Mouse (Mus musculus) urinary bladder, adult 18-20 months (tissue): ENCODE data around the gene Ifnar1.

Experiments
- DNase-seq, 2 experiments: peaks; one replicate each; pipeline ENCODE4 v3.0.0; 2022; ENCODE audit warnings: low spot score in 2 of 2, mixed read lengths in 2 of 2

Gene Ifnar1

DNA sequence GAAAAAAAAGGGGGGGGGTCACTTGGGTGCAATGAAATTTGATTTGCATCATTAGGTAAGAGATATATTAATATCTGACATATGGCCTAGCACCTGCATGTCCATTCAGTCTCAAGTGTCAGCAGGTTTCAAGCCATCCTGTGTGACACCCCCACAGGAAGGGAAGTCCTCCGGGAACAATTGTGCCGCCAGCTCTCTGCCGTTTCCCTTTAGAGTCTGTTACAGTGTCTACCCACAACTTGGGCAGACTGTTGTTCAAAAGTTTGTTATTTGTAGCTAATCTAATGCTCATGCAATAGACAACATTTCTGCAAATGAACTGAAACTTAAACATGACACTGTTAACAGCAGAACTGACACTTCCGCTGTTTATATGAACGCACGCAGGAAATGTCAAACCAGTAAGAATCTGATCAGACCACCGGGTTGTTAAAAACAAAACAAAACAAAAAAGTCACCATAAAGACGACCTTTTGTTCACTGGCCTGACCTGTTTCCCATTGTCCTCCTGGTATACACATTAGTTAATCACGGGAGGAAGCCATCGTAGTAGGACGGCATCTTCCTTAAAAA is 23.9 kb upstream of the Ifnar1 start:
- no peak for DNase-seq

DNA sequence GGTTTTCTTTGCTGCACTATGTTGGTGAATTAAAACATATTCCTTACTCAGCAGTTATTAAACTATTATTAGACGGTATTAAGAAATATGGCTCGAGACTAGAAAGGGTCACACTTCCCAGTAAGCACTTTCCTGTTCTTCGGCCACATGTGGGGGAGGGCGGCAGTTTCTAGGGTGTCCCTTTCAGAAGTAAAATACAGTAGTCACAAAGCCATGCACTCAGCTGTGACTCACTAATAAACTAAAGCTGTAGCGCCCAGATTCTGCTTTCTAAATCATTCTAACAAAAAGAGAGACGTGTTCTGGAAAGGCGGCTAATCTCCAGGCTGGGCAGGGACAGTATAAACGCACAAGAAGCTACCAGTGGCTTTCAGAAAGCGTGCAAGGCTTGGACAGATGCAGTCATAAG is 23.3 kb upstream of the Ifnar1 start:
- DNase-seq: no peak

DNA sequence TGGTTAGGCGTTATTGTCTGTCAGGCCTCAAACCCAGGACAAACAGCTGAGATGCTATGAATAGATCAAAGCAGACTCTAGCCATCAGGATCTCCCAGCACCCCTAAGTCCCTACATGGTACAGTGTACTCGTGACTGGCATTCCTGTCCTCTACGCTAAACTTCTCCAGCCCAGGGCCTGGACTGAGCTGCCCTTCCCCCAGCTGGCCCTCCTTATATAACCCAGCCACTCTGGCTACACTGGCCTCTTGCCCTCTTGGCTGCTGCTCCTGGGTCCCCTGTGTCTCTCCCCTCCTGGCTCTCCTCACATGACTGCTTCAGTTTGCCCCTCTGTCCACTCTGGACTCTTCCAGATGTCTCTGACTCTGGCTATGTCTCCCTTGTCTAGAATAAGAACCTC is 22.4 kb upstream of the Ifnar1 start:
- no peak for DNase-seq

DNA sequence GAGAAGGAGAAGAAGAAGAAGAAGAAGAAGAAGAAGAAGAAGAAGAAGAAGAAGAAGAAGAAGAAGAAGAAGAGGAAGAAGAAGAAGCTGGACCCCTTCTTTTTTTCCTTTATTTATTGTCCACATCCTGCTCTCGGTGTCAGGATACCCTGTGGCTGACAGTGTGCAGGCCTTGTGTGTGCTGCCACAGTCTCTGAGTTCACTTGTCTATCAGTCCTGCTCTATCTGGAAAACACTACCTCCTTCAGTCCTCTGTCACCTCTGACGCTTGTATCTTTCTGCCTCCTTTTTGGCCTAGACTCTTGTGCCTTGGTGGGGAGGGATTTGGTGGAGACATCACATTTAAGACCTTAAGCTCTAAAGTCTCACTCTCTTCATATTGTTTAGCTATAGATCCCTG is 21.6 kb upstream of the Ifnar1 start:
- no peak for DNase-seq

DNA sequence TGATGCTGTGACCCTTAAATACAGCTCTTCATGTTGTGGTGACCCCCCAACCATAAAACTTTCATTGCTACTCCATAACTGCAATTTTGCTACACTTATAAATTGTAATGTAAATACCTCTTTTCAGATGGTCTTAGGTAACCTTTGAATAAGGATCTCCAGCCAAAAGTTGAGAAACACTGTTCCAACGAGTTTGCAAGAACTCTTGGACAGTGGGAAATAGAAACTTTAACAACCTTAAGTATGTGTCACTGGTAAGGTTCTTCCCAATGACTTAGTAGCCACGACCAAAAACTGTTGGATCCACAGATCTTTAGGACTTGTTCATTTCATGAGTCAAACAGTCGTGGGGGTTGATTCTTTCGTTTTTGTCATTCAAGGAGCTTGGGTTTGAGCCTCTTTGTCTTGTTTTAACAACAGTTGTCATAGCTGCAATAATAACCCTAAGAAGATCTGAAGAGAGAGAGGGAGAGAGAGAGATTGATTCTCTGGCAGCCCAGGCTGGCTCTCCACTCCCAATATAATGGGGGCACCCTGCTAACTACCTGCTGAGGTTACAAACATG is 21.1 kb upstream of the Ifnar1 start:
- DNase-seq: no peak

DNA sequence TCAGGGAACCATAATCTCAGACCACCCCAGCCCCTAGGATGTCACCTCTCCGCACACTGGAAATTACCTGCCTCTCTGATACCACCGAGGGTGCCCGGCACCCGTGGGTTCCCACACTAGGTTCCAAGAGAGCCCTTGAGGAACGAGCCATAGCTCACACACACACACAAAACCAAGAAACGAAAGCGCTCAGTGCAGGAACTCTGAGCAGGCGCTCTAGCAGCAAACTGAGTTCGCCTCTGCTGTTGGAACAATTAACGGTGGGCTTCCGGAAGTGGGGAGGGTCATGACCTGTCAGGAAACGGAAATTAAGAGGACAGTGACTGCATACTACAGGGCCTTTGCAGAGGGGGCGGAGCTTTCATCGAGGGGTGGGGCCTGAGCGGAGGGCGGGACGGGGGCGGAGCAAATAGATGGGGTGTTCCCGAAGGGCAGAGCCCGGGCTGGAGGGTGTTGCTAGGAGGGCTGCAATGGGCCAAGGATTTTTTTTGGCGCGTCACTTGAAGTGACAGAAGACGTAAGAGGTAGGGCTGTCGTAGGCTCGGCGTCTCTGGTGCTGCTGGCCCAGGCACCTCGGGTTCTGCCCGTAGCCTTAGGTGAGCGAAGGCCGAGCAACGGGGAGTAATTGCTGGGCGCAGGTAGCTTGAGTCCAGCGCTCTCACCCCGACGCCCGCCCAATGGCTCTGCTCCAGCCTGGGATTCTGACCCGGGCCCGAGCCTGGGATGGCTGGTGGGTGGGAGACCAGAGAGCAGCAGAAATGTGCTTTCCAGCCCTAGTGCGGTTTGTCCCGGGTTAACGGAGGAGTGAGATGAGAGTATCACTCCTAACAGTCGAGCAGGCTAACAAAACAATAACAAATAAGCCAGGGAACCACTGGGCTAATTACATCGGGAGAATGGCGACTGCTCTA is 20.2 kb upstream of the Ifnar1 start:
- peak; percentile 62 to 78 for DNase-seq

DNA sequence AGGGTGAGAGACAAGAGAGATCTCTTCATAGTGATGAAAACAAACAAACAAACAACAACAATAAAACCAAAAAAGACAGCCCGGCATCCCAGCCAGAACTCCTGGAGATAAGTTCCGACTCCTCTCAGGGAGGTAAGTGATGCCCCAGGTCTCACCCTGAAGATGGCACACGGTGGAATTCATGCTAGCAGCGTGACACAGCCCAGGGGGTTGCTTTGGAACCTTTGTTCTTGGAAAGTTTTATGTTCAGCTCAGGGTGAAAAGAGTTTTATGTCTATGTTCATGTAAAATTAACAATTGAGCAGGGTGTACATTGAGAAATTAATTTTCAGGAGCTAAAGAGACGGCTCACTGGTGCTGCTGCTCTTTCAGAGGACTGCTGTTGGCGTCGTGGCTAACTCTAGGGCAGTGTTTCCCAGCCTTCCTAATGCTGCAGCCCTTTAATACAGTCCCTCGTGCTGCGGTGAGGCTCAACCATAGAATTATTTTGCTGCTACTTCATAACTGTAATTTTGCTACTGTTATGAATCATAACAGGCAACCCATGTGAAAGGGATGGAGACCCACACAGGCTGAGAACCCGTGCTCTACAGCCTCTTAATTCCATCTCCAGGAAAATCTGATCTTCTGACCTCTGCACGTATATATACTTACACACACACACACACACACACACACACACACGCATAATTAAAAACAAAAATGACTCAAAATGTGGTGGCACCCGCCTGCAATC is 19.4 kb upstream of the Ifnar1 start:
- DNase-seq: no peak

DNA sequence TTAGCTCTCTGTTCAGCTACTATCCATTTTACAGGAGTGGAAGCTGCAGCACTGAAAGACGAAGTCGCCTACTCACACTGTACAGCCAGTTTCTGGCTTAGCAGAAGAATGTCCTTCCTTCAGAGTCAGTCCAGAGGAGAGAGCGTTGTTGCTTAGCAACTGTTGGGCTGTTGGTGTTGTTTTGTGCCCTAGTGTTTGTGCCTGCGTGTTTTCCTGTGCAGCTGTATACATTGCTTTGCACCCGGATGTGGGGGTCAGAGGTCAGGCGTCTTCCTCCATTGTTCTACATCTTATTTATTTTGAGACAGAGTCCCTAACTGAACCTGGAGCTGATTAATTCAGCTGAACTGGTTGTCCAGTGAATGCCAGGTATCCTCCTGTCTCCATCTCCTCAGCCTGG is 18.5 kb upstream of the Ifnar1 start:
- no peak for DNase-seq

DNA sequence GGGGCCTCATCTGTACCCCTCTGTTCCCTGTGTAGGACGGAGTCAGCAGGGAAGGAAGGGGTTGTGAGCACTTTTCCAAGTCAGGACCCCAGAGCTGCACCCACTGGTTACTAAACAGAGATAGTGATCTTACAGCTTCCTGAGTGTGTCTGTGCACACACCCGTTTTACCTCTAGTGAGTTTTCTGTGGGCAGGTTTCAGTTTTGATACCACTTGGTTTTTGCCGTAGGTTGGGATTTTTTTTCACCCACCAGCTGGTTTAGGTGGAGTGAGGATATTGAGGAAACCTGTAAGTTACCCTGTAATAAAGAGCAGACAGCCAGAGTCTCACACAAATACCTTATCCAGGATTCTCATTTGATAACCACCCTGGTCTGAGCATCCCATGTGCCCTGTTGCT is 14.6 kb upstream of the Ifnar1 start:
- no peak for DNase-seq

DNA sequence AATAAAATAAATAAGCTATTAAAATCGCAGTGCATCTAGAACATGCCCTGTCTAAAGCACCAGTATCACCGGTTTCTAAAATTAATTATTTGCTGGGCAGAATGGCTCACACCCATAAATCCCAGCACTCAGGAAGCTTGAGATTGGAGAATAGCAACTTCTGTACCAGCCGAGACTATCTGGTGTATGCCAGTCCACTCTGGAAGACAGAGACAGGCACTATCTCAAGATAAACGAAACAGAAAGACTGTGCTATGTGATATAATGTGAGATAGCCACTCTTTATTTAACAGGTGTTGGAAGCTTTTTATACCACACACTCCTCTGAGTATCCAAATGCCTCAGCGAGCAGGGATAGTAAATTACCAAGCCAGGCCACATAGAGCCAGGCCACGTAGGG is 13.6 kb upstream of the Ifnar1 start:
- DNase-seq: no peak

DNA sequence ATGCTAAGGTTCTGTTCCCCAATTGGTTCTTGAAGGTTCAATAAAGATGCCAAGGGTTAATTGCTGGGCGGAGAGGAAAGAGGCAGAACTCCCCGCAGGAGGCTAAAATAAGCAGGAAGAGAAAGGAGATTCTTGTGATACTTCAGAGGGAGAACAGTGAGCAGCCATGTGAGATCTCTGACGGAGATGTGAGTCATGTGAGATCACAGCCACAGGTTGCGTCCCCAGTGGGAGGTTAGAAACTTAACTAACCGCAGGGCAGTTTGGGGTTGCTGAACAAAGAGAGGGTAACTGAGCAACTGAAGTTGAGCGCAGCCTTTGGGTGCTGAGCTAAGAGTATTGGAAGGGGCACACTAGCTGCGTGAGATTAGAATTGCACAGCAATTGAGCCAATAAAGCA is 9.3 kb upstream of the Ifnar1 start:
- no peak for DNase-seq

DNA sequence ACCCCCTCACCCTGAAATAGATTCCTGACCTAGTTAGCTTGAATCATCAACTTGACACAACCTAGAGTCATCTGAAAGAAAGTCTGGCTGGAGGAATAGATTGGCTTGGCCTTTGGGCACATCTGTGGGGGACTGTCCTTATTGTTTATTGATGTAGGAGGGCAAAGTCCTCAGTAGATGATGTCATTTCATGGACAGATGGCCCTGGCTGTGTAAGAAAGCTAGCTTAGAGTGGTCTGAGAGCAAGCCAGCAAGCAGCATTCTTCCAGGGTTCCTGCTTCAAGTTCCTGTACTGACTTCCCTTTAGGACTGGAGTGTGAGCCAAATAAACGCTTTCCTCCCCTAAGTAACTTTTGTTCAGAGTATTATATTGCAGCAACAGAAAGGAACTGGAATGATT is 7.0 kb upstream of the Ifnar1 start:
- DNase-seq: no peak

DNA sequence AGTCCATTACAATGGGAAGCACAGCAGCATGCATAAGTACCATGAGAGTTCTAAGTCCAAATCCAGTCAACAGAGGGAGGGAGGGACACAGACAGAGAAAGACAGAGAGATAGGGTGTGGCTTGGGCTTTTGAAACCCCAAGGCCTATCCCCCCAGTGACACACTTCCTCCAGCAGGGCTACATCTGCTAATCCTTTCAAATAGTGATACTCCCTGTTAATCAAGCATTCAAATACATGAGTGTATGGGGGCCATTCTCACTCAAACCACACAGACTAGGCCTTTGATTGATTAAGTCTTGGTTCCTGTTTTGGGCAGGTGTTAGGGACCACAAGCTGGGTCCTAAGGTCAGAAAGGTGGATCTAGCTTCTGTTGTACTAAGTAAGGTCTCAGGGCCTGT is 4.5 kb upstream of the Ifnar1 start:
- DNase-seq: no peak

DNA sequence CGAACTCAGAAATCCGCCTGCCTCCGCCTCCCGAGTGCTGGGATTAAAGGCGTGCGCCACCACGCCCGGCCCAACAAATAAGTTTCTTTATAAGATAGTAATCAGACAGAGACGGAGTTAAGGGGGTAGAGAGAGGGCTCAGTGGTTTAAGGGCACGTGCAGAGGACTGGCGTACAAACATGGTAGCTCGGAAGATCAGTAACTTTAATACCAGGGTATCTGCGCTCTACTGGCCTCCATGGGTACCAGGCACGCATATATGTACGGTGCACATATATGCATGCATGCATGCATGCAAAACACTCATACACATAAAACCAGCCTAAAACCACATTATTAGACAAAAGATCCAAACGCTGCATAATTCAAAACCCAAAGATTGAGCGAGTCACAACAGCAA is 651 bp upstream of the Ifnar1 start:
- DNase-seq: no peak

DNA sequence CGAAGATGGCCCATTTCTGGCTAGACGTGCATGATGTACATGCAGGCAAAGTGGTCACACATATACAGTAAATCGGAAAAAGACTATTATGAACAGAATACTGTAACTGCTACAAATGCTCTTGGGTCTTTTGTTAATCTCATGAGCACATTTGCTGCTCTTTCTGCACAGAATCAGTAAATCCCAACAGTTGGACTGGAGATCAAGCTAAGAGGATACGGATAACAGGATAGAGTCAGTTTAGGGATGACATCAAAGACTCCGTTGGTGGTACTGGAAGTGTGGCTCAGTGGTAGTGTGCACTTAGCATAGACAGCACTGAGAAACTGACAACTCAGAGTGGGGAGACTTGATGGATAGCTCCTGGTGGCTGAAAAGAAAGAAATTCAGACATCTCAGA is 803 bp downstream of the Ifnar1 start:
- DNase-seq: no peak

DNA sequence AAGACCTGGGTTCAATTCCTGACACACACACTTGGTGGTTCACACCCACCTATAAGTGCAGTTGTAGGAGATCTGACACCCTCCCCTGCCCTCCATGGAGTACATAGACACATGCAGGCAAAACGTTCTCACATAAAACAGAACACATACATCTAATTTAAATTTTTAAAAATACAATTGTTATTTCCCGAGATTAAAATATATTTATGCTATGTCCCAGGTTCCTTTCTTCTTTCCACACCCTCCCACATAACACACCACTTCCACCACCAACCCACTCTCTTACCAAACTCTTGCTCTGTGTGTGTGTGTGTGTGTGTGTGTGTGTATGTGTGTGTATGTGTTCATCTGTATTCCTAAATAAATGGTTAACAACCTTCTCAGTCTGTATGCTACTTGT is 3.0 kb downstream of the Ifnar1 start:
- DNase-seq: no peak

DNA sequence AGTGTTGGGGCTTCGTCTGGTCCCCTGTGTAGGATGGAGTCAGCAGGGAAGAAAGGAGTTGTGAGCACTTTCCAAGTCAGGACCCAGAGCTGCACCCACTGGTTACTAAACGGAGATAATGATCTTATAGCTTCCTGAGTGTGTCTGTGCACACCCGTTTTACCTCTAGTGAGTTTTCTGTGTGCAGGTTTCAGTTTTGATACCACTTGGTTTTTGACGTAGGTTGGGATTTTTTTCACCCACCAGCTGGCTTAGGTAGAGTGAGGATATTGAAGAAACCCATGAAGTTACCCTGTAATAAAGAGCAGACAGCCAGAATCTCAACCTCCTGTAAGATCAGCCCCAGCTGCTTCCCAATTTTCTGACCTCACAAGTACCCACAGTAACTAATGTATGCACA is 5.9 kb downstream of the Ifnar1 start:
- DNase-seq: no peak

DNA sequence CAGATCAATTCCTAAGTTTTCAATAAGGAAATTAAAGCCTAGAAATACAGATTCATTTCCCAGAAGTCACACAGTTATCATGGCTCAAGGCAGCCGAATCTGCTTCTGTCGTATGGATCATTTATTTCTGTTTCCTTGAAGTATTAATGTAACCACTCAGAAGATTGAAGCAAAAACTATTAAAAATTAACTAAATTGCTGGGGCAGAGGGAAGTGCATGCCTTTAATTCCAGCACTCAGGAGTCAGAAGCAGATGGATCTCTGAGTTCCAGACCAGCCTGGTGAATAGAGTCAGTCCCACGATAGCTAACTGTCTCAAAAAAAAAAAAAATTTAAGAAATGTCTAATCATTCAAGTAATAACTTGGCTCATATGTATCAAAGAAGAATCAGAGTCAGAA is 6.4 kb downstream of the Ifnar1 start:
- DNase-seq: no peak

DNA sequence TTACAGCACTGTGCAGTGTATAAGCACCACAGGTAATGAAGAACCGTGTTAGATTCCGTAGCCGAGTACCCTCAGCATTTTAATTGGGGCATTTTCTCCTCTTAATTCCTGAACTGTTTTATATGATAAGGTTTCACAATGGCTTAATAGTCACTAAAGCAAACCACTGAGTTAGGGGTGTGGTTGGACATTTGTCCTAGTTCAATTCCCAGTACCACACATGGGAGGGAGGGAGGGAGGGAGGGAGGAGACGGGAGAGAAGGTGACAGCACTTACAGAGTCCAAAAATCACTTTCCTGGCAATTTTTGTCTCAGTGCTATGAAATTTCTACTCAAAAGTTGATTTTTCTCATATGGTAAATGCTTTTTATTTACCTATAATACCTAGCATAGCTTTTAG is 10.5 kb downstream of the Ifnar1 start:
- no peak for DNase-seq

DNA sequence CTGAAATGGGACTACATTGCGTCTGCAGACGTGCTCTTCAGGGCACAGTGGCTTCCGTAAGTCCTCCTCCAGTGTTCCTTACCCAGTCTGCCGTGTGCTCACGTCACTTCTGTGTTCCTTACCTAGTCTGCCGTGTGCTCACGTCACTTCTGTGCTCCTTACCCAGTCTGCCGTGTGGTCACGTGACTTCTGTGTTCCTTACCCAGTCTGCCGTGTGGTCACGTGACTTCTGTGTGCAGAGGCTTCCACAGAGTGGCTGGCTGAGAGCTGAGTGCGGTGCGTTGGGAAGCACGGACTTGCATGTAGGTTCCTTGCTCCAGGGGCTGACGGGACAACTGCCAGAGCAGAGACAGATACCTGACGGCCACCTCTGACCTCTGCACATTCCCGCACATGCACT is 11.2 kb downstream of the Ifnar1 start:
- no peak for DNase-seq

DNA sequence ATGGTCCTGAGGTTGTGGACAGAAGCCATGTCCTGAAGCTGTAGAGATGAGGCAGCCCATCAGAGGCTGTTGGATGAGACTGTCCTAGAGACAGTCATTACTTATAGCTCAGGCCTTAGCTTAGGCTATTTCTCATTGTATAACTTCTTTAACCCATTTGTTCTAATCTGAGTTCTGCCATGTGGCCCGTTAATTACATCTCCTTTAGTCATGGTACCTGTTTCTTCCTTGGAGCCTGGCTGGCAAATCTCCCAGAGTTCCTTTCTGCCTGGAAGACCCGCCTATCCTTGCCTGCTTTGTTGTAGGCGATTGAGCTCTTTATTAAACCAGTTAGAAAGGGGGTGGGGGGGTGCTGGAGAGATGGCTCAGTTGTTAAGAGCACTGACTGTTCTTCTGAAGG is 11.7 kb downstream of the Ifnar1 start:
- DNase-seq: no peak

DNA sequence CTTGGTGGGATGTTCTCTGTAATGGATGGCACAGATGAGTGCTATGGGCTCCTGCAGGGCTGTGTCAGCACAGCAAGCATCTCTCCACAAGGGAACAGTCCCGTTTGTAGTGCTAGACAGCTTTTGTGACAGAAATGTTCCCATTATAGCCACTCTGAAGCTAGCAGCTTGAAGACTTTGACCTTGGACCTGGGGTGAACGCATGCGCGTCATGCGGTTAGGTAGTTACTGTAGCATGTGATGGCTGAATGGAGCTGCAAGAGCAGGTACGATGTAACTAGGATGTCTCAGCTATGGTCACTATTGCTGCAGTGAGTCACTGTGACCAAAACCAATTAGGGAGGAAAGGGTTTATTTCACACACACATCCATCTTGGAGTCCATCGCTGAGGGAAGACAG is 13.0 kb downstream of the Ifnar1 start:
- DNase-seq: no peak

DNA sequence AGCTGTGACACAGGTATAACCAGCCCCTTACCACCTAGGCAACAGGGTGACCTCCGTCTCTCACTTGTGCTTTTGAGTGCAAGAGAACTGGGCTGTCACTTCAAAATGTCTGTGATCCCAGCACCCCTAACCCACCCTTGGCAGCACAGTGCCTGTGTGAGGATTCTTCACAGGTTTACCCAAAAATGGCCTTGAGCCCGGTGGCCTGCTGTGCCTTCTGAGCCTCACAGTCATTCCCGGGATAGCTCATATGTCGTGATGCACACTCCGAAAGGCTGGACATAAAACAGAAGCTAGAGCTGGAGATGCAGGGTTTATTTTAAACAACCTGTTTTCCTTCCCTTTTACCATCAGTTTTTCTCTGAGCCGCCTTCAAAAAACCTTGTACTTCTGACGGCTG is 19.7 kb downstream of the Ifnar1 start:
- no peak for DNase-seq
